ENCODE assay signal across 8 mouse cellular contexts in genomic region chr5:3343566-3344080, GRCm38 (mm10). TPM values are rescaled to one million over a fixed set of nuclear protein-coding genes. Genes with fewer than 3 reads are reported as not detected.
DNase-seq lines count a peak whose midpoint lies in the region; ATAC-seq lines count a peak whose summit lies in the region.

No protein-coding gene starts in this region.

- H3K4me2 ChIP-seq in intestine, embryonic 14.5 days (ENCODE audit: low read length) = peak overlapping the region; percentile 85
- H3K4me2 ChIP-seq in limb, embryonic 11.5 days (ENCODE audit: low read depth, severe bottlenecking) = peak overlapping the region; percentile 97
- H3K4me2 ChIP-seq in midbrain, embryonic 11.5 days = peak overlapping the region; percentile 95

- H3K4me1 ChIP-seq in intestine, embryonic 14.5 days (replicated peaks; ENCODE audit: control insufficient read depth, insufficient read depth, low read length) = peaks cover 4% of the 10 kb centered on the region; the same call in 1 of the 2 replicates
- H3K4me1 ChIP-seq in limb, embryonic 11.5 days (ENCODE audit: control insufficient read depth, insufficient read depth, low read length) = no peaks in the 10 kb centered on the region
- H3K4me1 ChIP-seq in midbrain, embryonic 11.5 days (ENCODE audit: control insufficient read depth, insufficient read depth, low read length) = peaks cover 3% of the 10 kb centered on the region; the same call in 1 of the 2 replicates

- H3K27ac ChIP-seq in intestine, embryonic 14.5 days (ENCODE audit: low read depth) = peak overlapping the region; percentile 88
- H3K27ac ChIP-seq in limb, embryonic 11.5 days (replicated peaks; ENCODE audit: low read depth, low read length) = peak overlapping the region; percentile 76
- no peak overlapping the region; the same call in 1 of the 2 replicates for H3K27ac ChIP-seq in midbrain, embryonic 11.5 days (ENCODE audit: low read depth, low read length)

- ATAC-seq in intestine, embryonic 14.5 days (replicated peaks; ENCODE audit: low FRiP score, low TSS enrichment, low read depth) = peak; percentile 63
- peak; percentile 65 for ATAC-seq in limb, embryonic 11.5 days (ENCODE audit: insufficient number of reproducible peaks, low FRiP score, low TSS enrichment, low read depth)
- peak; percentile 61 for ATAC-seq in midbrain, embryonic 11.5 days (ENCODE audit: low FRiP score)

- no peaks in the 10 kb centered on the region for H3K27me3 ChIP-seq in intestine, embryonic 14.5 days (replicated peaks; ENCODE audit: control insufficient read depth, insufficient read depth, low read length)
- H3K27me3 ChIP-seq in limb, embryonic 11.5 days (ENCODE audit: control insufficient read depth, insufficient read depth, low read length) = no peaks in the 10 kb centered on the region
- peaks cover 10% of the 10 kb centered on the region for H3K27me3 ChIP-seq in midbrain, embryonic 11.5 days (ENCODE audit: control insufficient read depth, insufficient read depth, low read length)

- no peaks in the 10 kb centered on the region for H3K36me3 ChIP-seq in intestine, embryonic 14.5 days (ENCODE audit: control insufficient read depth, insufficient read depth, low read length)
- no peaks in the 10 kb centered on the region; the same call in 1 of the 2 replicates for H3K36me3 ChIP-seq in limb, embryonic 11.5 days (ENCODE audit: control insufficient read depth, insufficient read depth, low read length)
- no peaks in the 10 kb centered on the region for H3K36me3 ChIP-seq in midbrain, embryonic 11.5 days (ENCODE audit: control insufficient read depth, insufficient read depth, low read length)

- intact Hi-C loops in gastrocnemius, postnatal 36 days (cut with DNase I) = no loop called here

- WGBS in intestine, embryonic 14.5 days = under 1% methylated on average over 37 of the region's 37 CpGs
- under 1% methylated on average over 34 of the region's 37 CpGs for WGBS in limb, embryonic 11.5 days
- WGBS in midbrain, embryonic 11.5 days = under 1% methylated on average over 37 of the region's 37 CpGs

- DNase-seq in cerebellum, adult 11 months = peak; percentile 0
- DNase-seq in cerebellum, adult 9-10 months = no peak
- peak; percentile 64 for DNase-seq in embryo, embryonic 10 days (ENCODE audit: low spot score)
- DNase-seq in gastrocnemius, postnatal 36 days = peak; percentile 7 to 44
- peak; percentile 87 for DNase-seq in intestine, embryonic 14.5 days (ENCODE audit: low spot score)
- DNase-seq in limb, embryonic 11.5 days (ENCODE audit: low spot score) = peak; percentile 80
- peak; percentile 96 for DNase-seq in midbrain, embryonic 11.5 days (ENCODE audit: low spot score, missing footprints)
- DNase-seq in spleen, adult 12 weeks (ENCODE audit: low spot score) = peak; percentile 53

- H3K9me3 ChIP-seq in intestine, embryonic 14.5 days (ENCODE audit: control insufficient read depth, low read length) = no peaks in the 10 kb centered on the region
- no peaks in the 10 kb centered on the region for H3K9me3 ChIP-seq in limb, embryonic 11.5 days (ENCODE audit: control insufficient read depth, low read length)
- no peaks in the 10 kb centered on the region for H3K9me3 ChIP-seq in midbrain, embryonic 11.5 days (ENCODE audit: control insufficient read depth, low read length)

- peak overlapping the region; percentile 79 for H3K9ac ChIP-seq in intestine, embryonic 14.5 days (ENCODE audit: low read length)
- H3K9ac ChIP-seq in limb, embryonic 11.5 days (ENCODE audit: low read length) = peak overlapping the region; percentile 76
- peak overlapping the region; percentile 55 for H3K9ac ChIP-seq in midbrain, embryonic 11.5 days (ENCODE audit: low read length)

- peak overlapping the region; percentile 65 for H3K4me3 ChIP-seq in intestine, embryonic 14.5 days (ENCODE audit: low read depth, low read length)
- peak overlapping the region; percentile 68 for H3K4me3 ChIP-seq in limb, embryonic 11.5 days (ENCODE audit: low read depth, low read length)
- peak overlapping the region; percentile 56 for H3K4me3 ChIP-seq in midbrain, embryonic 11.5 days (ENCODE audit: low read depth, low read length)

RNA-seq across cellular contexts. Expression of gene Cdk6, which starts 2.3 kb away (rescaled TPM):
- total RNA-seq in gastrocnemius, postnatal 36 days (2021) = 1 to 10 TPM; 1.4 to 2.1 TPM
- 39.6 and 41.3 TPM in 2 replicates for polyA plus RNA-seq in intestine, embryonic 14.5 days (2014; fragmentation: Nextera tagmentation; extraction: Ambion mirVana)
- 31.3 and 32.1 TPM in 2 replicates for polyA plus RNA-seq in limb, embryonic 11.5 days (2014; fragmentation: Nextera tagmentation; extraction: Ambion mirVana)
- 13.4 and 15.3 TPM in 2 replicates for polyA plus RNA-seq in midbrain, embryonic 11.5 days (2014; fragmentation: Nextera tagmentation; extraction: Ambion mirVana)
